Mouse (Mus musculus): Measurements from ENCODE around the gene Cinp. TPM values are rescaled to one million over a fixed set of nuclear protein-coding genes. Genes with fewer than 3 reads are reported as not detected.

Cinp gene
- polyA plus RNA-seq, 1 experiment from 2014 or later, result 72.2 TPM

Other genes starting within 250 kb of the Cinp start
- gene 1700001K19Rik, start 206.5 kb downstream of the Cinp start, polyA plus RNA-seq (2015; fragmentation: Nextera tagmentation; extraction: Ambion mirVana), result not detected in 2 replicates
- 806 and 832 TPM in 2 replicates for gene Hsp90aa1, start 186.4 kb downstream of the Cinp start, polyA plus RNA-seq (2015; fragmentation: Nextera tagmentation; extraction: Ambion mirVana)
- gene Wdr20, start 151.2 kb downstream of the Cinp start, polyA plus RNA-seq (2015; fragmentation: Nextera tagmentation; extraction: Ambion mirVana), result 22.8 and 25.3 TPM in 2 replicates
- 7.9 and 9.8 TPM in 2 replicates for gene Mok, start 48.2 kb downstream of the Cinp start, polyA plus RNA-seq (2015; fragmentation: Nextera tagmentation; extraction: Ambion mirVana)
- 5.8 and 5.9 TPM in 2 replicates for gene Zfp839, start 38.9 kb downstream of the Cinp start, polyA plus RNA-seq (2015; fragmentation: Nextera tagmentation; extraction: Ambion mirVana)
- 3.7 and 3.9 TPM in 2 replicates for gene Tecpr2, start 119 bp upstream of the Cinp start, polyA plus RNA-seq (2015; fragmentation: Nextera tagmentation; extraction: Ambion mirVana)
- gene Ankrd9, start 89.9 kb upstream of the Cinp start, polyA plus RNA-seq (2015; fragmentation: Nextera tagmentation; extraction: Ambion mirVana), result 11.8 and 13.6 TPM in 2 replicates
- 8.8 and 10.4 TPM in 2 replicates for gene Rcor1, start 150.2 kb upstream of the Cinp start, polyA plus RNA-seq (2015; fragmentation: Nextera tagmentation; extraction: Ambion mirVana)